Mouse (Mus musculus): ENCODE measurements around the gene Ovch2. TPM values are rescaled to one million over a fixed set of nuclear protein-coding genes. Genes with fewer than 3 reads are reported as not detected.
"Not testable (repeated sequence)": the region's sequence is repeated elsewhere in the genome, so short reads cannot be mapped to it uniquely, and the experiment has no call there.

Gene Ovch2
- not detected in 2 replicates for polyA plus RNA-seq (2015; fragmentation: Nextera tagmentation; extraction: Ambion mirVana)

- no peak for ATAC-seq
- H3K27ac ChIP-seq: no peak within 1 kb of the TSS
- H3K9me3 ChIP-seq (replicated peaks): no peaks in the 10 kb centered on the region
- H3K9ac ChIP-seq: no peak within 1 kb of the TSS
- H3K4me3 ChIP-seq: no peak within 1 kb of the TSS
- no peak within 1 kb of the TSS for H3K4me2 ChIP-seq
- no peaks in the 10 kb centered on the region for H3K36me3 ChIP-seq (ENCODE audit: poor library complexity, severe bottlenecking)
- 88% methylated on average over 2 of the region's 2 CpGs for WGBS
- H3K4me1 ChIP-seq: no peaks in the 10 kb centered on the region
- H3K27me3 ChIP-seq: no peaks in the 10 kb centered on the region
Observed at GRCm38 (mm10) chr7:107801108-107801507, at the start of gene Ovch2. TSS of gene Ovch2 (minus strand) at chr7:107801208.

GRCm38 (mm10) chr7:107847390-107847789 is 46.4 kb upstream of the Ovch2 start, which contains the start of gene Olfr470:
TSS of gene Olfr470 (minus strand) at chr7:107847490.
- not testable (repeated sequence) for H3K9me3 ChIP-seq (replicated peaks); H3K36me3 ChIP-seq (ENCODE audit: poor library complexity, severe bottlenecking); H3K4me3 ChIP-seq; H3K9ac ChIP-seq; H3K4me2 ChIP-seq; ATAC-seq; H3K27ac ChIP-seq; H3K4me1 ChIP-seq; H3K27me3 ChIP-seq
- whole genome bisulfite sequencing: 91% methylated on average over 1 of the region's 1 CpGs

- Histone ChIP-seq H3K36me3 (ENCODE audit: poor library complexity, severe bottlenecking) (no peaks in the 10 kb centered on the region), H3K27me3 (no peaks in the 10 kb centered on the region), H3K9me3 (replicated peaks) (no peaks in the 10 kb centered on the region), H3K9ac (no peak overlapping the region), H3K27ac (no peak overlapping the region), H3K4me3 (no peak overlapping the region), H3K4me1 (no peaks in the 10 kb centered on the region), H3K4me2 (no peak overlapping the region)
- no peak for ATAC-seq
- 82% methylated on average over 1 of the region's 1 CpGs for WGBS
Observed at GRCm38 (mm10) chr7:107841719-107842118, 40.7 kb upstream of the Ovch2 start.

GRCm38 (mm10) chr7:107825441-107825840 is 24.4 kb upstream of the Ovch2 start, which contains the start of gene Olfr469:
TSS of gene Olfr469 (minus strand) at chr7:107825541.
- not testable (repeated sequence) for H3K36me3 ChIP-seq (ENCODE audit: poor library complexity, severe bottlenecking); ATAC-seq; H3K4me1 ChIP-seq; H3K9me3 ChIP-seq (replicated peaks); H3K4me3 ChIP-seq; H3K9ac ChIP-seq; H3K27me3 ChIP-seq; H3K27ac ChIP-seq; H3K4me2 ChIP-seq

- not testable (repeated sequence) for ATAC-seq; H3K4me1 ChIP-seq; H3K36me3 ChIP-seq (ENCODE audit: poor library complexity, severe bottlenecking); H3K4me3 ChIP-seq; H3K9me3 ChIP-seq (replicated peaks); H3K4me2 ChIP-seq; H3K27me3 ChIP-seq; H3K27ac ChIP-seq; H3K9ac ChIP-seq
- 69% methylated on average over 2 of the region's 2 CpGs for WGBS
Observed at GRCm38 (mm10) chr7:107823867-107824266, 22.9 kb upstream of the Ovch2 start.

GRCm38 (mm10) chr7:107819442-107819841 is 18.4 kb upstream of the Ovch2 start:
- Histone ChIP-seq H3K36me3 (ENCODE audit: poor library complexity, severe bottlenecking) (no peaks in the 10 kb centered on the region), H3K4me1 (no peaks in the 10 kb centered on the region), H3K4me3 (no peak overlapping the region), H3K4me2 (no peak overlapping the region), H3K9ac (no peak overlapping the region), H3K9me3 (replicated peaks) (no peaks in the 10 kb centered on the region), H3K27me3 (no peaks in the 10 kb centered on the region), H3K27ac (no peak overlapping the region)
- no peak for ATAC-seq

- Histone ChIP-seq H3K4me2 (no peak within 1 kb of the TSS), H3K27ac (no peak within 1 kb of the TSS), H3K4me3 (no peak within 1 kb of the TSS), H3K4me1 (no peaks in the 10 kb centered on the region), H3K36me3 (ENCODE audit: poor library complexity, severe bottlenecking) (no peaks in the 10 kb centered on the region), H3K9ac (no peak within 1 kb of the TSS), H3K27me3 (no peaks in the 10 kb centered on the region), H3K9me3 (replicated peaks) (peaks cover 5% of the 10 kb centered on the region; the same call in 1 of the 2 replicates)
- no peak for ATAC-seq
Observed at GRCm38 (mm10) chr7:107811963-107812362, 11.0 kb upstream of the Ovch2 start, which contains the start of gene Olfr467. TSS of gene Olfr467 (plus strand) at chr7:107812263.

- Histone ChIP-seq H3K4me3 (no peak overlapping the region), H3K27ac (no peak overlapping the region), H3K9me3 (replicated peaks) (no peaks in the 10 kb centered on the region), H3K4me1 (no peaks in the 10 kb centered on the region), H3K27me3 (no peaks in the 10 kb centered on the region), H3K9ac (no peak overlapping the region), H3K4me2 (no peak overlapping the region), H3K36me3 (ENCODE audit: poor library complexity, severe bottlenecking) (no peaks in the 10 kb centered on the region)
- 78% methylated on average over 3 of the region's 3 CpGs for WGBS
- no peak for ATAC-seq
Observed at GRCm38 (mm10) chr7:107802138-107802537, 1.1 kb upstream of the Ovch2 start.

GRCm38 (mm10) chr7:107796500-107796899 is 4.5 kb downstream of the Ovch2 start:
- no peak overlapping the region for H3K4me2 ChIP-seq
- no peak overlapping the region for H3K9ac ChIP-seq
- no peaks in the 10 kb centered on the region for H3K4me1 ChIP-seq
- no peaks in the 10 kb centered on the region for H3K9me3 ChIP-seq (replicated peaks)
- no peaks in the 10 kb centered on the region for H3K36me3 ChIP-seq (ENCODE audit: poor library complexity, severe bottlenecking)
- no peaks in the 10 kb centered on the region for H3K27me3 ChIP-seq
- no peak overlapping the region for H3K4me3 ChIP-seq
- no peak overlapping the region for H3K27ac ChIP-seq
- no peak for ATAC-seq
- 79% methylated on average over 2 of the region's 2 CpGs for WGBS

- H3K4me1 ChIP-seq: no peaks in the 10 kb centered on the region
- H3K27ac ChIP-seq: no peak overlapping the region
- no peaks in the 10 kb centered on the region for H3K36me3 ChIP-seq (ENCODE audit: poor library complexity, severe bottlenecking)
- no peak overlapping the region for H3K4me3 ChIP-seq
- H3K27me3 ChIP-seq: no peaks in the 10 kb centered on the region
- no peak overlapping the region for H3K4me2 ChIP-seq
- no peaks in the 10 kb centered on the region for H3K9me3 ChIP-seq (replicated peaks)
- no peak overlapping the region for H3K9ac ChIP-seq
- peak; percentile 41; the same call in 1 of the 2 replicates for ATAC-seq
- WGBS: 65% methylated on average over 3 of the region's 3 CpGs
Observed at GRCm38 (mm10) chr7:107787977-107788620, 12.9 kb downstream of the Ovch2 start.

GRCm38 (mm10) chr7:107779611-107780010 is 21.4 kb downstream of the Ovch2 start:
- 49% methylated on average over 4 of the region's 4 CpGs for WGBS
- no peaks in the 10 kb centered on the region for H3K9me3 ChIP-seq (replicated peaks)
- no peaks in the 10 kb centered on the region for H3K4me1 ChIP-seq
- no peak overlapping the region for H3K4me2 ChIP-seq
- no peak overlapping the region for H3K4me3 ChIP-seq
- H3K9ac ChIP-seq: no peak overlapping the region
- no peak overlapping the region for H3K27ac ChIP-seq
- H3K27me3 ChIP-seq: no peaks in the 10 kb centered on the region
- no peak for ATAC-seq
- H3K36me3 ChIP-seq (ENCODE audit: poor library complexity, severe bottlenecking): no peaks in the 10 kb centered on the region

- Histone ChIP-seq H3K9me3 (replicated peaks) (no peaks in the 10 kb centered on the region), H3K4me2 (no peak overlapping the region), H3K9ac (no peak overlapping the region), H3K27me3 (no peaks in the 10 kb centered on the region), H3K4me1 (no peaks in the 10 kb centered on the region), H3K4me3 (no peak overlapping the region), H3K27ac (no peak overlapping the region), H3K36me3 (ENCODE audit: poor library complexity, severe bottlenecking) (no peaks in the 10 kb centered on the region)
- WGBS: 73% methylated on average over 1 of the region's 1 CpGs
- ATAC-seq: no peak
Observed at GRCm38 (mm10) chr7:107778216-107778615, 22.8 kb downstream of the Ovch2 start.

- H3K9ac ChIP-seq: no peak overlapping the region
- H3K4me3 ChIP-seq: no peak overlapping the region
- no peak overlapping the region for H3K4me2 ChIP-seq
- no peak for ATAC-seq
- H3K27ac ChIP-seq: no peak overlapping the region
- WGBS: 44% methylated on average over 6 of the region's 6 CpGs
- H3K36me3 ChIP-seq (ENCODE audit: poor library complexity, severe bottlenecking): no peaks in the 10 kb centered on the region
- no peaks in the 10 kb centered on the region for H3K27me3 ChIP-seq
- no peaks in the 10 kb centered on the region for H3K9me3 ChIP-seq (replicated peaks)
- no peaks in the 10 kb centered on the region for H3K4me1 ChIP-seq
Observed at GRCm38 (mm10) chr7:107770812-107771211, 30.2 kb downstream of the Ovch2 start.

Measured in forebrain, embryonic 13.5 days (tissue).